ENCODE assay signal across 10 mouse cellular contexts in genomic region chr7:100276397-100276796, GRCm38 (mm10). TPM values are rescaled to one million over a fixed set of nuclear protein-coding genes. Genes with fewer than 3 reads are reported as not detected.
DNase-seq lines count a peak whose midpoint lies in the region; ATAC-seq and TF ChIP-seq lines count a peak whose summit lies in the region.
"Had no signal": no experiment of that assay in that cellular context is flagged by ENCODE, and none has a peak within 500 bp of the region (broad histone marks: within the 10 kb centered on the region; RNA-seq: fewer than 3 reads in every experiment).

No protein-coding gene starts in this region.

- H3K4me3 ChIP-seq in forebrain, postnatal 0 days (ENCODE audit: low read depth, low read length): no peak overlapping the region
- H3K4me3 ChIP-seq in forebrain, embryonic 10.5 days: no peak overlapping the region
- no peak overlapping the region for H3K4me3 ChIP-seq in liver, postnatal 0 days (ENCODE audit: low read depth, low read length)
- H3K4me3 ChIP-seq in E14TG2a.4 (replicated peaks; ENCODE audit: low read length): no peak overlapping the region
- H3K4me3 ChIP-seq: embryonic facial prominence, embryonic 13.5 days; midbrain, embryonic 12.5 days had no signal

- H3K27me3 ChIP-seq in forebrain, postnatal 0 days (ENCODE audit: insufficient read depth, low read length): no peaks in the 10 kb centered on the region
- H3K27me3 ChIP-seq in forebrain, embryonic 10.5 days (ENCODE audit: poor library complexity, severe bottlenecking): no peaks in the 10 kb centered on the region
- H3K27me3 ChIP-seq in liver, postnatal 0 days (ENCODE audit: insufficient read depth, low read length): no peaks in the 10 kb centered on the region
- H3K27me3 ChIP-seq in E14TG2a.4 (ENCODE audit: insufficient read depth, low read length): no peaks in the 10 kb centered on the region
- H3K27me3 ChIP-seq: embryonic facial prominence, embryonic 13.5 days; midbrain, embryonic 12.5 days had no signal

- TF ChIP-seq CTCF in forebrain, postnatal 0 days (IDR thresholded peaks at IDR 0.05; ENCODE audit: low read depth): peak; percentile 67
- peak; percentile 59 for TF ChIP-seq CTCF in liver, postnatal 0 days (IDR thresholded peaks at IDR 0.05; ENCODE audit: low read depth)
- TF ChIP-seq CTCF in E14TG2a.4 (conservative IDR thresholded peaks at IDR 0.05; ENCODE audit: low read length): peak; percentile 84

- DNase-seq in forebrain, postnatal 0 days: peak; percentile 43
- DNase-seq in forebrain, embryonic 10.5 days (ENCODE audit: extremely low spot score, low spot score): no peak
- DNase-seq in liver, postnatal 0 days: peak; percentile 18
- DNase-seq in liver: no peak
- DNase-seq in c-Kit-positive CD71-positive TER-119-positive erythroid progenitor cells, embryonic 14.5 days (ENCODE audit: low spot score): peak; percentile 26
- no peak for DNase-seq in cerebellum, adult 8-10 months
- no peak for DNase-seq in adrenal gland, adult (ENCODE audit: inconsistent age in 2 of 2, low spot score in 1 of 2)

- 48% methylated on average over 2 of the region's 2 CpGs for WGBS in forebrain, postnatal 0 days
- 52% methylated on average over 2 of the region's 2 CpGs for WGBS in forebrain, embryonic 10.5 days
- WGBS in liver, postnatal 0 days (ENCODE audit: insufficient replicate concordance): 44% methylated on average over 2 of the region's 2 CpGs

- no peak for ATAC-seq in forebrain, postnatal 0 days
- no peak for ATAC-seq in liver, postnatal 0 days

- H3K4me2 ChIP-seq in forebrain, postnatal 0 days (ENCODE audit: low read depth): no peak overlapping the region
- no peak overlapping the region for H3K4me2 ChIP-seq in liver, postnatal 0 days (ENCODE audit: low read depth, low read length)
- H3K4me2 ChIP-seq: embryonic facial prominence, embryonic 13.5 days; midbrain, embryonic 12.5 days had no signal

- peaks cover 7% of the 10 kb centered on the region; the same call in 1 of the 2 replicates for H3K36me3 ChIP-seq in forebrain, postnatal 0 days (ENCODE audit: insufficient read depth)
- no peaks in the 10 kb centered on the region for H3K36me3 ChIP-seq in forebrain, embryonic 10.5 days (replicated peaks)
- H3K36me3 ChIP-seq in liver, postnatal 0 days (replicated peaks; ENCODE audit: insufficient read depth, low read length): no peaks in the 10 kb centered on the region
- no peaks in the 10 kb centered on the region for H3K36me3 ChIP-seq in E14TG2a.4 (ENCODE audit: insufficient read depth, low read length)

- no peaks in the 10 kb centered on the region for H3K4me1 ChIP-seq in forebrain, postnatal 0 days (ENCODE audit: insufficient read depth)
- peaks cover under 1% of the 10 kb centered on the region for H3K4me1 ChIP-seq in forebrain, embryonic 10.5 days
- no peaks in the 10 kb centered on the region for H3K4me1 ChIP-seq in liver, postnatal 0 days (ENCODE audit: insufficient read depth)
- H3K4me1 ChIP-seq in E14TG2a.4 (replicated peaks; ENCODE audit: low read depth, low read length): no peaks in the 10 kb centered on the region
- H3K4me1 ChIP-seq: midbrain, embryonic 12.5 days had no signal

- no peak overlapping the region for H3K27ac ChIP-seq in forebrain, postnatal 0 days (ENCODE audit: low read depth, low read length)
- H3K27ac ChIP-seq in forebrain, embryonic 10.5 days: no peak overlapping the region
- H3K27ac ChIP-seq in liver, postnatal 0 days (ENCODE audit: low read depth): no peak overlapping the region
- H3K27ac ChIP-seq: embryonic facial prominence, embryonic 13.5 days; midbrain, embryonic 12.5 days had no signal

- no peak for TF ChIP-seq EP300 in liver, postnatal 0 days (IDR thresholded peaks at IDR 0.05; ENCODE audit: low read depth)

- H3K9me3 ChIP-seq in forebrain, postnatal 0 days (ENCODE audit: low read length): no peaks in the 10 kb centered on the region
- no peaks in the 10 kb centered on the region for H3K9me3 ChIP-seq in forebrain, embryonic 10.5 days
- no peaks in the 10 kb centered on the region for H3K9me3 ChIP-seq in liver, postnatal 0 days (ENCODE audit: low read length)
- no peaks in the 10 kb centered on the region for H3K9me3 ChIP-seq in E14TG2a.4 (ENCODE audit: low read length)
- H3K9me3 ChIP-seq: embryonic facial prominence, embryonic 13.5 days; midbrain, embryonic 12.5 days had no signal

- H3K9ac ChIP-seq in forebrain, postnatal 0 days: no peak overlapping the region
- no peak overlapping the region for H3K9ac ChIP-seq in liver, postnatal 0 days (replicated peaks)
- H3K9ac ChIP-seq: embryonic facial prominence, embryonic 13.5 days; midbrain, embryonic 12.5 days had no signal

RNA-seq across cellular contexts. Expression of gene P4ha3, which starts 8.9 kb away (rescaled TPM):
- total RNA-seq in forebrain, postnatal 0 days (2014; rRNA removed): 3.1 and 7.3 TPM in 2 replicates
- polyA plus RNA-seq in forebrain, postnatal 0 days (2015; fragmentation: Nextera tagmentation; extraction: Ambion mirVana): 2.2 and 3.0 TPM in 2 replicates
- polyA plus RNA-seq in forebrain, embryonic 10.5 days (2016; fragmentation: Nextera tagmentation; extraction: Ambion mirVana): 0.27 and 0.81 TPM in 2 replicates
- 0.19 and 0.27 TPM in 2 replicates for polyA plus RNA-seq in liver, postnatal 0 days (2015; fragmentation: Nextera tagmentation; extraction: Ambion mirVana)

RNA-seq across cellular contexts. Expression of gene Pgm2l1, which starts 49.2 kb away (rescaled TPM):
- 128 and 135 TPM in 2 replicates for total RNA-seq in forebrain, postnatal 0 days (2014; rRNA removed)
- polyA plus RNA-seq in forebrain, postnatal 0 days (2015; fragmentation: Nextera tagmentation; extraction: Ambion mirVana): 13.4 and 30.3 TPM in 2 replicates
- polyA plus RNA-seq in forebrain, embryonic 10.5 days (2016; fragmentation: Nextera tagmentation; extraction: Ambion mirVana): 3.1 and 3.7 TPM in 2 replicates
- 0.91 and 0.96 TPM in 2 replicates for polyA plus RNA-seq in liver, postnatal 0 days (2015; fragmentation: Nextera tagmentation; extraction: Ambion mirVana)

Comparison
In these comparisons a context has a peak if more than half of its experiments do, and no peak if none do; other contexts are left out.
1. DNase-seq: peak in forebrain, postnatal 0 days (single experiment), liver, postnatal 0 days (single experiment) and c-Kit-positive CD71-positive TER-119-positive erythroid progenitor cells, embryonic 14.5 days (single experiment); none in forebrain, embryonic 10.5 days (single experiment), liver (single experiment), cerebellum, adult 8-10 months (single experiment) and adrenal gland, adult (0 of 2).
2. Peak in every context shown above with its lines, with median percentiles within 50 percentile points of each other: CTCF ChIP-seq.